Comparison of ENCODE assay signal across 8 mouse cellular contexts in genomic region chr12:77060060-77060695, GRCm38 (mm10).
A peak's percentile ranks its signal among the peaks of the same experiment; 100 is the strongest.
DNase-seq lines count a peak whose midpoint lies in the region; ATAC-seq and TF ChIP-seq lines count a peak whose summit lies in the region.

No protein-coding gene starts in this region.

- H3K4me2 ChIP-seq in embryonic facial prominence, embryonic 15.5 days (replicated peaks), result peak overlapping the region; percentile 48
- peak overlapping the region; percentile 31 for H3K4me2 ChIP-seq in hindbrain, embryonic 14.5 days (replicated peaks)

- H3K9me3 ChIP-seq in embryonic facial prominence, embryonic 15.5 days (replicated peaks), result no peaks in the 10 kb centered on the region
- no peaks in the 10 kb centered on the region for H3K9me3 ChIP-seq in hindbrain, embryonic 14.5 days (ENCODE audit: control insufficient read depth, low read length)

- no peak for DNase-seq in left cerebral cortex, adult 2 months (ENCODE audit: extremely low spot score in 1 of 2, low spot score in 2 of 2)
- no peak for DNase-seq in left cerebral cortex, adult 18-20 months (ENCODE audit: low spot score in 2 of 2)
- DNase-seq in hindbrain, embryonic 14.5 days (ENCODE audit: low spot score), result no peak
- peak; percentile 18 for DNase-seq in liver, adult 2 months (ENCODE audit: extremely low read depth, low read depth, low spot score)
- DNase-seq in layer of hippocampus, adult 9-11 months, result no peak
- no peak for DNase-seq in ovary, postnatal 14 days (ENCODE audit: low spot score)

- ATAC-seq in embryonic facial prominence, embryonic 15.5 days (ENCODE audit: insufficient number of reproducible peaks, low FRiP score, low TSS enrichment, low read depth), result peak; percentile 62; the same call in 1 of the 2 replicates
- no peak for ATAC-seq in hindbrain, embryonic 14.5 days (ENCODE audit: low FRiP score)
- peak; percentile 63 for ATAC-seq in monocyte, adult 5-6 weeks (replicated peaks; ENCODE audit: insufficient number of reproducible peaks, low FRiP score, low TSS enrichment, poor library complexity, severe bottlenecking)

- no peak for TF ChIP-seq POLR2A in liver, adult 2 months (IDR thresholded peaks at IDR 0.05; ENCODE audit: extremely low read depth, insufficient read depth, low read length)

- no peaks in the 10 kb centered on the region for H3K36me3 ChIP-seq in embryonic facial prominence, embryonic 15.5 days
- no peaks in the 10 kb centered on the region for H3K36me3 ChIP-seq in hindbrain, embryonic 14.5 days (replicated peaks; ENCODE audit: control insufficient read depth, insufficient read depth)
- no peaks in the 10 kb centered on the region for H3K36me3 ChIP-seq in liver, adult 2 months (ENCODE audit: control insufficient read depth, insufficient read depth, low read length)

- peak overlapping the region; percentile 18 for H3K4me3 ChIP-seq in left cerebral cortex, adult 2 months
- peak overlapping the region; percentile 25 for H3K4me3 ChIP-seq in embryonic facial prominence, embryonic 15.5 days (replicated peaks)
- no peak overlapping the region for H3K4me3 ChIP-seq in hindbrain, embryonic 14.5 days (replicated peaks; ENCODE audit: low read length)
- H3K4me3 ChIP-seq in liver, adult 2 months (ENCODE audit: insufficient read depth, low read depth, low read length), result no peak overlapping the region; the same call in 1 of the 2 replicates

- no peaks in the 10 kb centered on the region for H3K79me2 ChIP-seq in liver, adult 2 months (ENCODE audit: control insufficient read depth, insufficient read depth, low read length)

- no peaks in the 10 kb centered on the region for H3K27me3 ChIP-seq in embryonic facial prominence, embryonic 15.5 days
- H3K27me3 ChIP-seq in hindbrain, embryonic 14.5 days (ENCODE audit: control insufficient read depth, insufficient read depth, low read length), result no peaks in the 10 kb centered on the region
- no peaks in the 10 kb centered on the region for H3K27me3 ChIP-seq in liver, adult 2 months (ENCODE audit: control insufficient read depth, insufficient read depth, low read length)

- WGBS in embryonic facial prominence, embryonic 15.5 days, result 7% methylated on average over 16 of the region's 16 CpGs
- 23% methylated on average over 16 of the region's 16 CpGs for whole genome bisulfite sequencing in hindbrain, embryonic 14.5 days
- WGBS in liver, adult 2 months, result 60% methylated on average over 16 of the region's 16 CpGs

- no peak overlapping the region for H3K9ac ChIP-seq in embryonic facial prominence, embryonic 15.5 days
- no peak overlapping the region for H3K9ac ChIP-seq in hindbrain, embryonic 14.5 days
- H3K9ac ChIP-seq in liver, adult 2 months (ENCODE audit: low read depth, low read length), result no peak overlapping the region

- no peak for TF ChIP-seq CTCF in left cerebral cortex, adult 2 months (IDR thresholded peaks at IDR 0.05)
- TF ChIP-seq CTCF in liver, adult 2 months (IDR thresholded peaks at IDR 0.05; ENCODE audit: low read depth, low read length), result no peak

- H3K27ac ChIP-seq in left cerebral cortex, adult 2 months, result peak overlapping the region; percentile 63
- no peak overlapping the region; the same call in 1 of the 2 replicates for H3K27ac ChIP-seq in embryonic facial prominence, embryonic 15.5 days (replicated peaks)
- no peak overlapping the region for H3K27ac ChIP-seq in hindbrain, embryonic 14.5 days
- 0 out of 2 replicates have a peak overlapping the region, but pooled peaks have one; percentile 20 for H3K27ac ChIP-seq in liver, adult 2 months (replicated peaks; ENCODE audit: insufficient read depth, low read depth, low read length)

- intact Hi-C loops in left cerebral cortex, adult 2 months (cut with DNase I), result no loop called here

- peaks cover 15% of the 10 kb centered on the region; the same call in 1 of the 2 replicates for H3K4me1 ChIP-seq in embryonic facial prominence, embryonic 15.5 days
- H3K4me1 ChIP-seq in hindbrain, embryonic 14.5 days (replicated peaks; ENCODE audit: control insufficient read depth, insufficient read depth, low read length), result no peaks in the 10 kb centered on the region
- peaks cover 11% of the 10 kb centered on the region for H3K4me1 ChIP-seq in liver, adult 2 months (ENCODE audit: control insufficient read depth, insufficient read depth, low read length)

Comparison
In these comparisons a context has a peak if more than half of its experiments do, and no peak if none do; other contexts are left out.
1. H3K27ac ChIP-seq: peak in left cerebral cortex, adult 2 months (single experiment) and liver, adult 2 months (single experiment); none in embryonic facial prominence, embryonic 15.5 days (single experiment) and hindbrain, embryonic 14.5 days (single experiment).
2. H3K4me3 ChIP-seq: peak in left cerebral cortex, adult 2 months (single experiment) and embryonic facial prominence, embryonic 15.5 days (single experiment); none in hindbrain, embryonic 14.5 days (single experiment) and liver, adult 2 months (single experiment).